Mouse (Mus musculus) spleen, adult 2 months (tissue): Measurements from ENCODE around the gene S100a1. TPM values are rescaled to one million over a fixed set of nuclear protein-coding genes. Genes with fewer than 3 reads are reported as not detected.

Experiments
- DNase-seq, 2 experiments: peaks; one replicate each; pipeline versions ENCODE4 v3.0.0 to v3.0.0-alpha.2; 2012 to 2021; ENCODE audit warnings: low spot score in 2 of 2, low read depth in 1 of 2
- H3K27ac ChIP-seq: fragments of 200-500 bp; 2 replicates; pipeline ENCODE4 v1.5.1; 2012; ENCODE audit warnings: low read length, inconsistent platforms; ENCODE audit not compliant: insufficient read depth
- H3K27me3 ChIP-seq: fragments of 200-500 bp; 2 replicates; pipeline ENCODE4 v1.6.1; 2012; ENCODE audit warnings: mild to moderate bottlenecking, moderate library complexity, low read length, inconsistent platforms; ENCODE audit not compliant: control insufficient read depth, insufficient read depth
- H3K36me3 ChIP-seq: fragments of 200-500 bp; 2 replicates; pipeline ENCODE4 v1.6.1; 2012; ENCODE audit warnings: mild to moderate bottlenecking, low read length, inconsistent platforms; ENCODE audit not compliant: control insufficient read depth, insufficient read depth
- H3K4me1 ChIP-seq: fragments of 200-500 bp; 2 replicates; pipeline ENCODE4 v1.6.1; 2011; ENCODE audit warnings: inconsistent platforms; ENCODE audit not compliant: control insufficient read depth, insufficient read depth, insufficient read length
- H3K4me3 ChIP-seq: fragments of 200-500 bp; 2 replicates; pipeline ENCODE4 v1.5.1; 2011; ENCODE audit warnings: mild to moderate bottlenecking, inconsistent platforms; ENCODE audit not compliant: insufficient read depth, insufficient read length; ENCODE audit errors: extremely low read depth
- CTCF ChIP-seq: fragments of 200-500 bp; IDR thresholded peaks from 2 replicates; pipeline ENCODE4 v1.5.1; 2011; ENCODE audit warnings: mild to moderate bottlenecking, inconsistent platforms; ENCODE audit not compliant: insufficient read depth, insufficient read length, insufficient replicate concordance; ENCODE audit errors: extremely low read depth
- POLR2A ChIP-seq: fragments of 200-500 bp; IDR thresholded peaks from 2 replicates; pipeline ENCODE4 v1.6.1; 2011; ENCODE audit warnings: low read depth, low read length, inconsistent platforms
- WGBS: fragments of 180-500 bp; shearing (Covaris S2); methylation state at CpG from one replicate; pipeline ENCODE4 v1.1.7; 2018; 5-methylcytosine and 5-hydroxymethylcytosine counted together
- polyA plus RNA-seq: library from polyadenylated mRNA; depleted of rRNA; stranded (reverse); fragments of >200 nt; gene quantifications from 2 replicates; pipeline ENCODE4 v1.2.3, GENCODE M21; 2012; rRNA removed

Gene S100a1
- 15.9 and 28.8 TPM in 2 replicates for polyA plus RNA-seq

DNA sequence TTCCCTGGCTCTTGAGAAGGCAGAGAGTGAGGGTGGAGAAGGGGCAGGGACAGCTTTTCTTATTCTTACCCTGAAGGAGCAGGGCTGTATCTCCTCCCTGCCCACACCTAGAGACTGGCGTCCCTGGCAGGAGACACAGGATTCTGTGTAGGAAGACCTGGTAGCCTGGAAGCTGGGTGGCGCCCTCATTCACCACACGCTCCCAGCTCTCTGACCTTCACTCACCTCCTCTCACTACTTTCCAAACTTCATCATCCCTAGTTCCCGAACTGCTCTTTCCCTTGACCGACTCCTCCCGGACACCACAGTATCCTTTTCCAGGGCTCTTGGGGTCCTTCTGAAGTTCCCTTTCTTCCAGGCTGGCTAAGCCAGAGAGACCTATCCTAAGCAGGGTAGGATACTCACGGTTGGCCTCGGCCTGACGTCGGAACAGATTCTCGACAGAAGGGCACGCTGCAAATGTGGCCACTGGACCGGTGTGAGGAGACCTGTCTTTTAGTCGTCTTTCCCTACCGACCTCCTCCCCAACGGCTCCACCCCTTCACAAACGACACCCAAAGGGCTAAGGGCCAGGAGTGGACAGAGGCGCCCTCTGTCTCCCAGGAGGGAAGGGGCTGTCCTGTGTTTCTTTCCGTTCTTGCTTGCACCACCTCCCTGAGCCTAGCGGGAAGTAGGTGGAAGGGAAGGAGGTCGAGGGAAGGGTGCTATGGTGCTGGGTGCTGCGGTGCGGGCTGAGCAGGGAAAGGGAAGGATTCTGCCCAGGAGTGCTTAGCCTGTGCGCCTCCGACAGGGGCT lies at the start of gene S100a1, which contains the start of gene S100a13:
Gene S100a1 (minus strand): TSS at position 597 of the 795 bp plus-strand sequence.
Gene S100a13 (plus strand): TSS at position 640 of the 795 bp plus-strand sequence.
- 9% methylated on average over 25 of the region's 25 CpGs for whole genome bisulfite sequencing
- Histone ChIP-seq H3K27me3 (no peaks in the 10 kb centered on the region), H3K4me3 (peak within 1 kb of the TSS; percentile 66), H3K4me1 (peaks cover 10% of the 10 kb centered on the region; the same call in 1 of the 2 replicates), H3K36me3 (0 out of 2 replicates have a peak, but pooled peaks cover 1% of the 10 kb centered on the region), H3K27ac (peak within 1 kb of the TSS; percentile 14)
- DNase-seq: no peak
- no peak for TF ChIP-seq CTCF
- no peak for TF ChIP-seq POLR2A

- Histone ChIP-seq H3K27me3 (no peaks in the 10 kb centered on the region), H3K36me3 (no peaks in the 10 kb centered on the region), H3K27ac (no peak within 1 kb of the TSS), H3K4me1 (no peaks in the 10 kb centered on the region), H3K4me3 (no peak within 1 kb of the TSS)
- WGBS: 76% methylated on average over 6 of the region's 6 CpGs
- no peak for DNase-seq
- no peak for TF ChIP-seq CTCF
- no peak for TF ChIP-seq POLR2A
Observed at GRCm38 (mm10) chr3:90560008-90560628, 45.9 kb upstream of the S100a1 start, which contains the start of gene S100a3. Gene S100a3, plus strand, starts transcription at chr3:90560578.

GRCm38 (mm10) chr3:90555954-90556353 lies 41.8 kb upstream of the S100a1 start:
- 80% methylated on average over 5 of the region's 5 CpGs for WGBS
- no peak for DNase-seq
- no peaks in the 10 kb centered on the region for H3K27me3 ChIP-seq
- no peaks in the 10 kb centered on the region for H3K36me3 ChIP-seq
- no peak overlapping the region for H3K27ac ChIP-seq
- TF ChIP-seq CTCF (no peak), POLR2A (no peak)
- H3K4me1 ChIP-seq: no peaks in the 10 kb centered on the region
- no peak overlapping the region for H3K4me3 ChIP-seq

GRCm38 (mm10) chr3:90552231-90552630 lies 38.0 kb upstream of the S100a1 start:
- H3K4me1 ChIP-seq: no peaks in the 10 kb centered on the region
- no peak overlapping the region for H3K27ac ChIP-seq
- TF ChIP-seq CTCF (no peak), POLR2A (no peak)
- H3K36me3 ChIP-seq: no peaks in the 10 kb centered on the region
- no peak overlapping the region for H3K4me3 ChIP-seq
- no peaks in the 10 kb centered on the region for H3K27me3 ChIP-seq
- DNase-seq: no peak
- 92% methylated on average over 2 of the region's 2 CpGs for WGBS

GRCm38 (mm10) chr3:90550421-90550790 lies 36.2 kb upstream of the S100a1 start:
- no peak for DNase-seq
- WGBS: 78% methylated on average over 2 of the region's 2 CpGs
- Histone ChIP-seq H3K36me3 (no peaks in the 10 kb centered on the region), H3K27me3 (no peaks in the 10 kb centered on the region), H3K27ac (no peak overlapping the region), H3K4me1 (no peaks in the 10 kb centered on the region), H3K4me3 (no peak overlapping the region)
- no peak for TF ChIP-seq CTCF
- no peak for TF ChIP-seq POLR2A

GRCm38 (mm10) chr3:90549676-90550420 lies 35.7 kb upstream of the S100a1 start:
- H3K27me3 ChIP-seq: no peaks in the 10 kb centered on the region
- no peak overlapping the region for H3K4me3 ChIP-seq
- H3K4me1 ChIP-seq: no peaks in the 10 kb centered on the region
- no peak overlapping the region for H3K27ac ChIP-seq
- no peaks in the 10 kb centered on the region for H3K36me3 ChIP-seq
- DNase-seq: no peak
- 80% methylated on average over 5 of the region's 5 CpGs for WGBS
- TF ChIP-seq POLR2A (no peak), CTCF (no peak)
